8 mouse cellular contexts compared by ENCODE assay signal in the genomic region with DNA sequence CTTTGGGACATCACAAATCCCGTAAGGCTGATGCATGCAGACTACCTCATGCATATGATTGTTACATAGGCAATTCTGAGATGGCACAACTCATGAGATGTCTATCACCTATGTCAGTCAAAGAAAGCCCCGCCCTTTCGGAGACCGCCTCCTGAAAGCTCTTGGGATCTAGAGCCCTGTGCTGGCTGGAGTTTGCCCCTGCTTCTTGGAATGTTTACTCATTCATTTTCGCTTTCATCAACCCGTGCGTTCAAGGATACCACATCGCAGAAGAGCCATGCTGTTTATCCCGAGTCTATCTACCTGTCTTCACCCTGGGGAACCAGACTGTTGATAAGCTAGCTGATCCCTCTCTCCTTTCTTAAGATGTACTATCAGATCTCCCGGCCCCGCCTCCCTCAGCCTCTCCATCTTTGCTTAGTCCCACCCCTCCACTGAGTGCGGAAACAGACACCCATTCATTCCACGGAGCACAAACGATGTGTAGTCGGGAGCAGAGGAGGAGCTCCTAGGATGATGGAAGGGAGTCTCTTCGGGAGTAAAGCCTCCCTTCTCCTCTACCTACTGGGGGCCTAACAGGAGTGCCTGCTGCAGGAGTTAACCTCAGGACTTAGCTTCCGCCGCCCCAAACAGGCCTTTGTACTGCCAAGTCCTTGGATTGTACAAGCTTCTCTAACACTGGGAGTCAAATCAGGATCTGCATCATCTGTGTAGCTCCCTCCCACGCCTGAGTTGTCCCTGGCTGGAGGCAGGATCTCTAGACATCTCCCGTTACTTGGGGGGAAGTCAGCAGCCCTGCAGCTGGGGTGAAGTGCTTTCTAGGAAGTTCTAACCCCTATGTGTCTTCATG.
DNase-seq lines count a peak whose midpoint lies in the region; ATAC-seq and TF ChIP-seq lines count a peak whose summit lies in the region.

No protein-coding gene starts in this region.

- 8% methylated on average over 20 of the region's 20 CpGs for WGBS in kidney, adult 2 months
- WGBS in neural tube, embryonic 12.5 days, result 10% methylated on average over 20 of the region's 20 CpGs
- 22% methylated on average over 20 of the region's 20 CpGs for WGBS in thymus, adult 2 months

- peak; percentile 27 for DNase-seq in kidney, adult 2 months
- no peak for DNase-seq in kidney, adult 9 months
- DNase-seq in cerebellum, postnatal 10 days, result peak; percentile 64
- DNase-seq in frontal cortex, postnatal 36 days (ENCODE audit: low spot score in 2 of 2), result peak; percentile 48 to 56
- DNase-seq in left cerebral cortex, adult 8-10 months (ENCODE audit: low spot score in 2 of 2), result peak; percentile 27 to 41
- DNase-seq in thymus, adult 2 months, result no peak
- DNase-seq in ovary, postnatal 36 days (ENCODE audit: low spot score), result no peak

- H3K27me3 ChIP-seq in kidney, adult 2 months (replicated peaks; ENCODE audit: control insufficient read depth, insufficient read depth, low read length), result no peaks in the 10 kb centered on the region
- peaks cover 4% of the 10 kb centered on the region; the same call in 1 of the 2 replicates for H3K27me3 ChIP-seq in neural tube, embryonic 12.5 days (replicated peaks)
- no peaks in the 10 kb centered on the region for H3K27me3 ChIP-seq in thymus, adult 2 months (ENCODE audit: control insufficient read depth, insufficient read depth, low read length)

- peak; percentile 63 for ATAC-seq in neural tube, embryonic 12.5 days (ENCODE audit: low FRiP score, low read depth)

- H3K4me1 ChIP-seq in kidney, adult 2 months (ENCODE audit: control insufficient read depth, insufficient read depth, low read length), result no peaks in the 10 kb centered on the region
- H3K4me1 ChIP-seq in neural tube, embryonic 12.5 days, result peaks cover 19% of the 10 kb centered on the region
- H3K4me1 ChIP-seq in thymus, adult 2 months (replicated peaks; ENCODE audit: control insufficient read depth, insufficient read depth, low read length), result no peaks in the 10 kb centered on the region

- peak overlapping the region; percentile 54 for H3K4me2 ChIP-seq in neural tube, embryonic 12.5 days (replicated peaks)

- H3K9ac ChIP-seq in neural tube, embryonic 12.5 days, result peak overlapping the region; percentile 14; the same call in 1 of the 2 replicates

- TF ChIP-seq POLR2A in kidney, adult 2 months (IDR thresholded peaks at IDR 0.05; ENCODE audit: low read depth, low read length), result no peak
- no peak for TF ChIP-seq POLR2A in thymus, adult 2 months (IDR thresholded peaks at IDR 0.05; ENCODE audit: control insufficient read depth, extremely low read depth, insufficient read depth, low read length, poor library complexity)

- TF ChIP-seq CTCF in kidney, adult 2 months (conservative IDR thresholded peaks at IDR 0.05; ENCODE audit: insufficient read depth, insufficient read length, low read depth, low read length), result no peak
- TF ChIP-seq CTCF in thymus, adult 2 months (IDR thresholded peaks at IDR 0.05; ENCODE audit: borderline replicate concordance, control insufficient read depth, extremely low read depth, insufficient read depth, low read length, poor library complexity), result no peak

- H3K27ac ChIP-seq in kidney, adult 2 months (ENCODE audit: insufficient read depth, low read depth, low read length), result no peak overlapping the region
- peak overlapping the region; percentile 43; the same call in 1 of the 2 replicates for H3K27ac ChIP-seq in neural tube, embryonic 12.5 days
- H3K27ac ChIP-seq in thymus, adult 2 months (ENCODE audit: control insufficient read depth, insufficient read depth, low read length), result no peak overlapping the region

- no peaks in the 10 kb centered on the region for H3K36me3 ChIP-seq in kidney, adult 2 months (ENCODE audit: control insufficient read depth, insufficient read depth, low read length)
- H3K36me3 ChIP-seq in neural tube, embryonic 12.5 days, result no peaks in the 10 kb centered on the region
- no peaks in the 10 kb centered on the region for H3K36me3 ChIP-seq in thymus, adult 2 months (ENCODE audit: control insufficient read depth, insufficient read depth, low read length)

- no peak overlapping the region for H3K4me3 ChIP-seq in kidney, adult 2 months (ENCODE audit: insufficient read depth, low read depth, low read length)
- H3K4me3 ChIP-seq in neural tube, embryonic 12.5 days, result peak overlapping the region; percentile 5; the same call in 1 of the 2 replicates
- no peak overlapping the region for H3K4me3 ChIP-seq in thymus, adult 2 months (ENCODE audit: control insufficient read depth, insufficient read depth, low read length)

- no peaks in the 10 kb centered on the region for H3K9me3 ChIP-seq in neural tube, embryonic 12.5 days

Comparison
In these comparisons a context has a peak if more than half of its experiments do, and no peak if none do; other contexts are left out.
1. DNase-seq: peak in kidney, adult 2 months (single experiment), cerebellum, postnatal 10 days (2 of 2), frontal cortex, postnatal 36 days (2 of 2) and left cerebral cortex, adult 8-10 months (2 of 2); none in kidney, adult 9 months (single experiment), thymus, adult 2 months (single experiment) and ovary, postnatal 36 days (single experiment).